Mouse (Mus musculus) spleen, adult 2 months (tissue): Measurements from ENCODE around the gene Nlgn2. TPM values are rescaled to one million over a fixed set of nuclear protein-coding genes. Genes with fewer than 3 reads are reported as not detected.
"Not testable (repeated sequence)": the region's sequence is repeated elsewhere in the genome, so short reads cannot be mapped to it uniquely, and the experiment has no call there.

Experiments
- DNase-seq, 2 experiments: peaks; one replicate each; pipeline versions ENCODE4 v3.0.0 to v3.0.0-alpha.2; 2012 to 2021; ENCODE audit warnings: low spot score in 2 of 2, low read depth in 1 of 2
- H3K27ac ChIP-seq: fragments of 200-500 bp; 2 replicates; pipeline ENCODE4 v1.5.1; 2012; ENCODE audit warnings: low read length, inconsistent platforms; ENCODE audit not compliant: insufficient read depth
- H3K27me3 ChIP-seq: fragments of 200-500 bp; 2 replicates; pipeline ENCODE4 v1.6.1; 2012; ENCODE audit warnings: mild to moderate bottlenecking, moderate library complexity, low read length, inconsistent platforms; ENCODE audit not compliant: control insufficient read depth, insufficient read depth
- H3K36me3 ChIP-seq: fragments of 200-500 bp; 2 replicates; pipeline ENCODE4 v1.6.1; 2012; ENCODE audit warnings: mild to moderate bottlenecking, low read length, inconsistent platforms; ENCODE audit not compliant: control insufficient read depth, insufficient read depth
- H3K4me1 ChIP-seq: fragments of 200-500 bp; 2 replicates; pipeline ENCODE4 v1.6.1; 2011; ENCODE audit warnings: inconsistent platforms; ENCODE audit not compliant: control insufficient read depth, insufficient read depth, insufficient read length
- H3K4me3 ChIP-seq: fragments of 200-500 bp; 2 replicates; pipeline ENCODE4 v1.5.1; 2011; ENCODE audit warnings: mild to moderate bottlenecking, inconsistent platforms; ENCODE audit not compliant: insufficient read depth, insufficient read length; ENCODE audit errors: extremely low read depth
- CTCF ChIP-seq: fragments of 200-500 bp; IDR thresholded peaks from 2 replicates; pipeline ENCODE4 v1.5.1; 2011; ENCODE audit warnings: mild to moderate bottlenecking, inconsistent platforms; ENCODE audit not compliant: insufficient read depth, insufficient read length, insufficient replicate concordance; ENCODE audit errors: extremely low read depth
- POLR2A ChIP-seq: fragments of 200-500 bp; IDR thresholded peaks from 2 replicates; pipeline ENCODE4 v1.6.1; 2011; ENCODE audit warnings: low read depth, low read length, inconsistent platforms
- WGBS: fragments of 180-500 bp; shearing (Covaris S2); methylation state at CpG from one replicate; pipeline ENCODE4 v1.1.7; 2018; 5-methylcytosine and 5-hydroxymethylcytosine counted together
- polyA plus RNA-seq: library from polyadenylated mRNA; depleted of rRNA; stranded (reverse); fragments of >200 nt; gene quantifications from 2 replicates; pipeline ENCODE4 v1.2.3, GENCODE M21; 2012

Nlgn2 gene
- polyA plus RNA-seq, 1 experiment: 9.1 TPM

GRCm38 (mm10) chr11:69865561-69865960 lies 28.0 kb upstream of the Nlgn2 start:
- no peak for DNase-seq
- no peaks in the 10 kb centered on the region for H3K36me3 ChIP-seq
- no peaks in the 10 kb centered on the region for H3K27me3 ChIP-seq
- WGBS: 92% methylated on average over 9 of the region's 9 CpGs
- TF ChIP-seq CTCF (no peak), POLR2A (no peak)
- H3K4me1 ChIP-seq: no peaks in the 10 kb centered on the region
- no peak overlapping the region for H3K27ac ChIP-seq
- H3K4me3 ChIP-seq: no peak overlapping the region

- no peak for DNase-seq
Observed at GRCm38 (mm10) chr11:69864138-69864860, 26.7 kb upstream of the Nlgn2 start.

GRCm38 (mm10) chr11:69863729-69864128 lies 26.1 kb upstream of the Nlgn2 start:
- H3K36me3 ChIP-seq, DNase-seq, H3K27me3 ChIP-seq, H3K4me3 ChIP-seq, H3K4me1 ChIP-seq, H3K27ac ChIP-seq: not testable (repeated sequence)
- 95% methylated on average over 3 of the region's 3 CpGs for WGBS

More at GRCm38 (mm10) chr11:69864138-69864860, 26.7 kb upstream of the Nlgn2 start:
- no peaks in the 10 kb centered on the region for H3K27me3 ChIP-seq
- no peak overlapping the region for H3K4me3 ChIP-seq
- no peak for TF ChIP-seq POLR2A
- TF ChIP-seq CTCF: no peak
- no peak overlapping the region for H3K27ac ChIP-seq
- no peaks in the 10 kb centered on the region for H3K36me3 ChIP-seq
- no peaks in the 10 kb centered on the region for H3K4me1 ChIP-seq
- WGBS: 50% methylated on average over 8 of the region's 8 CpGs

- no peak for TF ChIP-seq CTCF
- WGBS: 81% methylated on average over 30 of the region's 30 CpGs
- no peak within 1 kb of the TSS for H3K4me3 ChIP-seq
- no peaks in the 10 kb centered on the region for H3K36me3 ChIP-seq
- no peaks in the 10 kb centered on the region for H3K4me1 ChIP-seq
- H3K27ac ChIP-seq: no peak within 1 kb of the TSS
- no peak for DNase-seq
- no peaks in the 10 kb centered on the region for H3K27me3 ChIP-seq
Observed at GRCm38 (mm10) chr11:69858113-69858998, 20.8 kb upstream of the Nlgn2 start, which contains the start of gene Tnk1. Tnk1 (minus strand) TSS chr11:69858730.

GRCm38 (mm10) chr11:69855347-69855746 lies 17.8 kb upstream of the Nlgn2 start:
- H3K27ac ChIP-seq: no peak overlapping the region

GRCm38 (mm10) chr11:69854680-69855079 lies 17.1 kb upstream of the Nlgn2 start:
- peak overlapping the region; percentile 35; the same call in 1 of the 2 replicates for H3K27ac ChIP-seq
- TF ChIP-seq POLR2A (no peak), CTCF (no peak)
- DNase-seq: no peak
- no peaks in the 10 kb centered on the region for H3K27me3 ChIP-seq
- H3K36me3 ChIP-seq: no peaks in the 10 kb centered on the region
- H3K4me1 ChIP-seq: peaks cover 7% of the 10 kb centered on the region; the same call in 1 of the 2 replicates
- 57% methylated on average over 10 of the region's 10 CpGs for WGBS
- H3K4me3 ChIP-seq: no peak overlapping the region

More at GRCm38 (mm10) chr11:69855347-69855746, 17.8 kb upstream of the Nlgn2 start:
- H3K27me3 ChIP-seq: no peaks in the 10 kb centered on the region
- H3K36me3 ChIP-seq: no peaks in the 10 kb centered on the region
- 24% methylated on average over 16 of the region's 16 CpGs for WGBS
- peaks cover 5% of the 10 kb centered on the region; the same call in 1 of the 2 replicates for H3K4me1 ChIP-seq
- H3K4me3 ChIP-seq: no peak overlapping the region
- DNase-seq: peak in 1 of 2 experiments; percentile 55
- TF ChIP-seq POLR2A (no peak), CTCF (peak; percentile 50; the same call in 1 of the 2 replicates)
